8 mouse cellular contexts compared by ENCODE assay signal in the genomic region with DNA sequence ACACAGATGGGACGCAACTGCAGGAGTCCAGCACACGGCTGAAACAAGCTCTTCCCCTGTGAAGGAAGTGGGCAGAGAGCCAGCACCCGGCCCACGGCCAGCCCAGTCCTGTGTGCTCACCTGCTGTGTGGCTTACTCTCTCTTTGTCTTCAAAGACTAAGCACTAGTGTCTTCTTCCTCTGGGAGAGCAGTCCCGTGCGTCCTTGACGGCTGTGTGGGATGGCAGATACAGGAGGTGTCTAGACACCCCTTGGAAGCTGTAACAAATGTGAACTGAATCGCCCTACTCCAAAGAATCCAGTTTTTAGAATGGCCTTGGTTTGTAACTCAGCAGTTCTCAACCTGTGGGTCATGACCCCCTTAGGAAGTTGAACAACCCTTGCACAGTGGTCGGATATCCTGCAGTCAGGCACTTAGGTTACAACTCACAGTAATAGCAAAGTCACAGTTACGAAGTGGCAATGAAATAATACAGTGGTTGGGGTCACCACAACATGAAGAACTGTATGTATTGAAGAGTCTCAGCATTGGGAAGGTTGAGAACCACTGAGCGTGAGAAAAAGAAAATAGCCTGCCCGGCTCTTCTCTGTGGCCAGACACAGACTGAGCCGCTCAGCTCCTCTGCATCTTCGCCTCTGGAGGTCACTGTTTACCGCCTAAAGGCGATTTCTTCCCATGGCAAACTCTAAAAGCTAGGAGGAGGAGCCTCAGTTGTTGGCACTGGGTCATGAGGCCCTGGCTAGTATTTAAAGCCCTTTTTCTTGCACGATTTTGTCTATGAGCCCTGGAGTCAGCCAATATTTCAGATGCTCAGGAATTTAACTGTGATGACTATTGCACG. TPM values are rescaled to one million over a fixed set of nuclear protein-coding genes. Genes with fewer than 3 reads are reported as not detected.
DNase-seq lines count a peak whose midpoint lies in the region; ATAC-seq and TF ChIP-seq lines count a peak whose summit lies in the region.

No protein-coding gene starts in this region.

- no peaks in the 10 kb centered on the region for H3K9me3 ChIP-seq in intestine, embryonic 16.5 days (ENCODE audit: control insufficient read depth, low read length)
- no peaks in the 10 kb centered on the region for H3K9me3 ChIP-seq in midbrain, embryonic 10.5 days (replicated peaks)

- H3K4me2 ChIP-seq in intestine, embryonic 16.5 days (ENCODE audit: low read depth, low read length): no peak overlapping the region

- no peak for TF ChIP-seq POLR2A in thymus, adult 2 months (IDR thresholded peaks at IDR 0.05; ENCODE audit: control insufficient read depth, extremely low read depth, insufficient read depth, low read length, poor library complexity)
- peak; percentile 36; the same call in 1 of the 2 replicates for TF ChIP-seq POLR2A in small intestine, adult 2 months (IDR thresholded peaks at IDR 0.05; ENCODE audit: low read depth, low read length)

- H3K9ac ChIP-seq in intestine, embryonic 16.5 days (ENCODE audit: low read depth, low read length): peak overlapping the region; percentile 34

- no peaks in the 10 kb centered on the region for H3K36me3 ChIP-seq in thymus, adult 2 months (ENCODE audit: control insufficient read depth, insufficient read depth, low read length)
- H3K36me3 ChIP-seq in intestine, embryonic 16.5 days (ENCODE audit: control insufficient read depth, insufficient read depth, low read length): no peaks in the 10 kb centered on the region
- no peaks in the 10 kb centered on the region for H3K36me3 ChIP-seq in midbrain, embryonic 10.5 days
- H3K36me3 ChIP-seq in small intestine, adult 2 months (ENCODE audit: control insufficient read depth, insufficient read depth, low read length): no peaks in the 10 kb centered on the region

- H3K4me1 ChIP-seq in thymus, adult 2 months (replicated peaks; ENCODE audit: control insufficient read depth, insufficient read depth, low read length): peaks cover 3% of the 10 kb centered on the region; the same call in 1 of the 2 replicates
- peaks cover 12% of the 10 kb centered on the region; the same call in 1 of the 2 replicates for H3K4me1 ChIP-seq in intestine, embryonic 16.5 days (ENCODE audit: control insufficient read depth, insufficient read depth, low read length)
- peaks cover 4% of the 10 kb centered on the region; the same call in 1 of the 2 replicates for H3K4me1 ChIP-seq in midbrain, embryonic 10.5 days
- peaks cover 10% of the 10 kb centered on the region; the same call in 1 of the 2 replicates for H3K4me1 ChIP-seq in small intestine, adult 2 months (ENCODE audit: control insufficient read depth, insufficient read depth, insufficient read length, low read length)

- no peak overlapping the region for H3K4me3 ChIP-seq in thymus, adult 2 months (ENCODE audit: control insufficient read depth, insufficient read depth, low read length)
- no peak overlapping the region; the same call in 1 of the 2 replicates for H3K4me3 ChIP-seq in intestine, embryonic 16.5 days (ENCODE audit: low read length)
- H3K4me3 ChIP-seq in midbrain, embryonic 10.5 days: no peak overlapping the region
- H3K4me3 ChIP-seq in small intestine, adult 2 months (ENCODE audit: low read depth, low read length): no peak overlapping the region

- 0 out of 2 replicates have a peak, but pooled peaks have one; percentile 32 for TF ChIP-seq CTCF in thymus, adult 2 months (IDR thresholded peaks at IDR 0.05; ENCODE audit: borderline replicate concordance, control insufficient read depth, extremely low read depth, insufficient read depth, low read length, poor library complexity)
- peak; percentile 93; the same call in 1 of the 2 replicates for TF ChIP-seq CTCF in small intestine, adult 2 months (IDR thresholded peaks at IDR 0.05; ENCODE audit: extremely low read depth, insufficient read length, insufficient replicate concordance, low read depth, low read length)

- 15% methylated on average over 18 of the region's 18 CpGs for WGBS in thymus, adult 2 months
- 30% methylated on average over 18 of the region's 18 CpGs for WGBS in intestine, embryonic 16.5 days
- WGBS in midbrain, embryonic 10.5 days: 39% methylated on average over 18 of the region's 18 CpGs
- 10% methylated on average over 18 of the region's 18 CpGs for WGBS in small intestine, adult 2 months

- intact Hi-C loops in gastrocnemius, postnatal 36 days (cut with DNase I): loop anchor here (10.0 kb wide), 1 partner anchor 206 kb away; no protein-coding TSS in a partner anchor
- intact Hi-C loops in left cerebral cortex, postnatal 36 days (cut with DNase I): loop anchor here (1.0 to 10.0 kb wide), 2 partner anchors 29 to 206 kb away; no protein-coding TSS in a partner anchor

- no peaks in the 10 kb centered on the region for H3K27me3 ChIP-seq in thymus, adult 2 months (ENCODE audit: control insufficient read depth, insufficient read depth, low read length)
- no peaks in the 10 kb centered on the region for H3K27me3 ChIP-seq in intestine, embryonic 16.5 days (replicated peaks; ENCODE audit: control insufficient read depth, insufficient read depth, low read length)
- no peaks in the 10 kb centered on the region for H3K27me3 ChIP-seq in midbrain, embryonic 10.5 days (ENCODE audit: low read depth, poor library complexity, severe bottlenecking)
- H3K27me3 ChIP-seq in small intestine, adult 2 months (ENCODE audit: control insufficient read depth, insufficient read depth, low read length): no peaks in the 10 kb centered on the region

- peak; percentile 56 for DNase-seq in thymus, adult 2 months
- DNase-seq in thymus, adult 18-20 months: no peak
- DNase-seq in embryo, embryonic 11.5 days (ENCODE audit: low read depth, low spot score): peak; percentile 63
- peak; percentile 64 to 81 for DNase-seq in gastrocnemius, postnatal 36 days
- peak; percentile 60 to 73 for DNase-seq in left cerebral cortex, postnatal 36 days (ENCODE audit: low spot score in 2 of 2)
- peak; percentile 60 for DNase-seq in midbrain, embryonic 10.5 days (ENCODE audit: low spot score)

- peak; percentile 92 for ATAC-seq in intestine, embryonic 16.5 days

- no peak overlapping the region for H3K27ac ChIP-seq in thymus, adult 2 months (ENCODE audit: control insufficient read depth, insufficient read depth, low read length)
- no peak overlapping the region; the same call in none of the 2 replicates for H3K27ac ChIP-seq in intestine, embryonic 16.5 days (ENCODE audit: low read length)
- H3K27ac ChIP-seq in midbrain, embryonic 10.5 days (replicated peaks): no peak overlapping the region
- H3K27ac ChIP-seq in small intestine, adult 2 months (ENCODE audit: insufficient read depth, low read depth, low read length): peak overlapping the region; percentile 66

RNA-seq across cellular contexts. Expression of a gene that starts 6.4 kb away (rescaled TPM):
- 152 and 170 TPM in 2 replicates for polyA plus RNA-seq in thymus, adult 2 months (2012; rRNA removed)
- total RNA-seq in gastrocnemius, postnatal 36 days (2021): 100 to 1,000 TPM; 417 to 445 TPM
- polyA plus RNA-seq in intestine, embryonic 16.5 days (2015; fragmentation: Nextera tagmentation; extraction: Ambion mirVana): 299 and 309 TPM in 2 replicates
- 100 to 1,000 TPM; 226 to 259 TPM for total RNA-seq in left cerebral cortex, postnatal 36 days (2021)
- 188 and 207 TPM in 2 replicates for polyA plus RNA-seq in midbrain, embryonic 10.5 days (2016; fragmentation: Nextera tagmentation; extraction: Ambion mirVana)
- polyA plus RNA-seq in small intestine, adult 2 months (2012; rRNA removed): 92.8 and 170 TPM in 2 replicates

RNA-seq across cellular contexts. Expression of a gene that starts 15.8 kb away (rescaled TPM):
- polyA plus RNA-seq in thymus, adult 2 months (2012; rRNA removed): 14.4 and 51.8 TPM in 2 replicates
- total RNA-seq in gastrocnemius, postnatal 36 days (2021): under 1 TPM; 0.79 to 0.82 TPM
- 2.4 and 3.4 TPM in 2 replicates for polyA plus RNA-seq in intestine, embryonic 16.5 days (2015; fragmentation: Nextera tagmentation; extraction: Ambion mirVana)
- 1 to 10 TPM; 2.7 to 6.8 TPM for total RNA-seq in left cerebral cortex, postnatal 36 days (2021)
- 2.2 and 3.5 TPM in 2 replicates for polyA plus RNA-seq in midbrain, embryonic 10.5 days (2016; fragmentation: Nextera tagmentation; extraction: Ambion mirVana)
- 5.1 and 8.2 TPM in 2 replicates for polyA plus RNA-seq in small intestine, adult 2 months (2012; rRNA removed)

RNA-seq across cellular contexts. Expression of a gene that starts 18.5 kb away (rescaled TPM):
- 3.7 and 5.3 TPM in 2 replicates for polyA plus RNA-seq in thymus, adult 2 months (2012; rRNA removed)
- total RNA-seq in gastrocnemius, postnatal 36 days (2021): under 1 TPM; 0.13 to 0.20 TPM
- 2.0 and 2.4 TPM in 2 replicates for polyA plus RNA-seq in intestine, embryonic 16.5 days (2015; fragmentation: Nextera tagmentation; extraction: Ambion mirVana)
- 1 to 10 TPM; 1.2 to 1.8 TPM for total RNA-seq in left cerebral cortex, postnatal 36 days (2021)
- polyA plus RNA-seq in midbrain, embryonic 10.5 days (2016; fragmentation: Nextera tagmentation; extraction: Ambion mirVana): 2.4 and 2.8 TPM in 2 replicates
- 0.77 and 0.90 TPM in 2 replicates for polyA plus RNA-seq in small intestine, adult 2 months (2012; rRNA removed)

RNA-seq across cellular contexts. Expression of a gene that starts 18.6 kb away (rescaled TPM):
- polyA plus RNA-seq in thymus, adult 2 months (2012; rRNA removed): 23.6 and 24.9 TPM in 2 replicates
- 10 to 100 TPM; 22.5 to 23.0 TPM for total RNA-seq in gastrocnemius, postnatal 36 days (2021)
- polyA plus RNA-seq in intestine, embryonic 16.5 days (2015; fragmentation: Nextera tagmentation; extraction: Ambion mirVana): 40.9 and 41.0 TPM in 2 replicates
- total RNA-seq in left cerebral cortex, postnatal 36 days (2021): 10 to 100 TPM in 1 of 2 experiments, 1 to 10 TPM in 1; 8.8 to 13.3 TPM
- polyA plus RNA-seq in midbrain, embryonic 10.5 days (2016; fragmentation: Nextera tagmentation; extraction: Ambion mirVana): 20.2 and 21.5 TPM in 2 replicates
- 30.6 and 33.7 TPM in 2 replicates for polyA plus RNA-seq in small intestine, adult 2 months (2012; rRNA removed)

RNA-seq across cellular contexts. Expression of a gene that starts 18.8 kb away (rescaled TPM):
- 317 and 318 TPM in 2 replicates for polyA plus RNA-seq in thymus, adult 2 months (2012; rRNA removed)
- total RNA-seq in gastrocnemius, postnatal 36 days (2021): 100 to 1,000 TPM; 344 to 368 TPM
- polyA plus RNA-seq in intestine, embryonic 16.5 days (2015; fragmentation: Nextera tagmentation; extraction: Ambion mirVana): 1,107 and 1,114 TPM in 2 replicates
- 100 to 1,000 TPM; 301 to 332 TPM for total RNA-seq in left cerebral cortex, postnatal 36 days (2021)
- polyA plus RNA-seq in midbrain, embryonic 10.5 days (2016; fragmentation: Nextera tagmentation; extraction: Ambion mirVana): 400 and 417 TPM in 2 replicates
- 798 and 1,214 TPM in 2 replicates for polyA plus RNA-seq in small intestine, adult 2 months (2012; rRNA removed)

Comparison
In these comparisons a context has a peak if more than half of its experiments do, and no peak if none do; other contexts are left out.
1. DNase-seq: peak in thymus, adult 2 months (single experiment), embryo, embryonic 11.5 days (single experiment), gastrocnemius, postnatal 36 days (2 of 2), left cerebral cortex, postnatal 36 days (2 of 2) and midbrain, embryonic 10.5 days (single experiment); none in thymus, adult 18-20 months (0 of 2).